Mouse (Mus musculus): Measurements from ENCODE around the gene Cep112. TPM values are rescaled to one million over a fixed set of nuclear protein-coding genes. Genes with fewer than 3 reads are reported as not detected.

Gene Cep112
- polyA plus RNA-seq, 1 experiment from 2014 or later = 12.2 TPM

DNA sequence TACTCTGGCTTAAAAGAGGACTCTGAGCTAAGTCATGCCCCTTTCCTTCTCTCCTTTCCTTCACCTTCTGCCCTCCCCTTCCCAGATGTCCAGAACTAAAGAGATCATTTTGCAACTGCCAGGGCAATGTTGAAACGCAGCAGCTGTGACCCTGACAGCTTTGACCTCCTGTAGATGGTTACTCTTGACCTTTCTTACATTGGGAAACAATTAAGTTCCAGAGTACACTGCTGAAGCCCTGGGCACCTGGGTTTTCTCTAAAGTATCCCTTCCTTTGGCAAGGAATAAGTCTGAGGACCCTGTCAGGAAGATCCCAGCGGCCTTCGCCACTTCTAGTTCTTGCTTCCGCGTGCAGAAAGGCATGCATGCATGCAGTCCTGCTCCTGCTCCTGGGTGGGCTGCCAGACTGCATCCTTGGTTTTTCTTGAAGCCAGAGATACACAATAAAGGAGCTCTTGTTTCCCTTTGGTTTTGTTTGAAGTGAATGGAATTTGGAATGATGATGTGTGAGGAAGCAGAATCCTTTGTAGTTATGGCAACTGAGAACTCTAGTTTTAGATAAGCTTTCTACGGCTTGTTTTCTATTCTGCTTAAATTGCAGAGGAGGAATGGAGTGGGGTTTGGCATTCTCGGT is 161.7 kb downstream of the Cep112 start:
- 0 out of 2 replicates have a peak, but pooled peaks cover 2% of the 10 kb centered on the region for H3K4me1 ChIP-seq (ENCODE audit: control insufficient read depth, insufficient read depth, low read length)
- no peaks in the 10 kb centered on the region for H3K9me3 ChIP-seq (replicated peaks; ENCODE audit: control insufficient read depth, low read length)
- DNase-seq (ENCODE audit: low spot score) (peak; percentile 40), ATAC-seq (replicated peaks; ENCODE audit: insufficient number of reproducible peaks, low FRiP score, low TSS enrichment, low read depth) (no peak)
- 23% methylated on average over 7 of the region's 7 CpGs for WGBS
- no peak overlapping the region for H3K9ac ChIP-seq (replicated peaks; ENCODE audit: low read length)
- no peak overlapping the region for H3K4me3 ChIP-seq (ENCODE audit: low read depth, low read length)
- no peaks in the 10 kb centered on the region for H3K36me3 ChIP-seq (replicated peaks; ENCODE audit: control insufficient read depth, insufficient read depth, low read depth, low read length)
- no peak overlapping the region for H3K27ac ChIP-seq (replicated peaks; ENCODE audit: low read depth, low read length)
- no peaks in the 10 kb centered on the region for H3K27me3 ChIP-seq (ENCODE audit: control insufficient read depth, insufficient read depth, low read length)
- H3K4me2 ChIP-seq (ENCODE audit: low read depth, low read length) = no peak overlapping the region

DNA sequence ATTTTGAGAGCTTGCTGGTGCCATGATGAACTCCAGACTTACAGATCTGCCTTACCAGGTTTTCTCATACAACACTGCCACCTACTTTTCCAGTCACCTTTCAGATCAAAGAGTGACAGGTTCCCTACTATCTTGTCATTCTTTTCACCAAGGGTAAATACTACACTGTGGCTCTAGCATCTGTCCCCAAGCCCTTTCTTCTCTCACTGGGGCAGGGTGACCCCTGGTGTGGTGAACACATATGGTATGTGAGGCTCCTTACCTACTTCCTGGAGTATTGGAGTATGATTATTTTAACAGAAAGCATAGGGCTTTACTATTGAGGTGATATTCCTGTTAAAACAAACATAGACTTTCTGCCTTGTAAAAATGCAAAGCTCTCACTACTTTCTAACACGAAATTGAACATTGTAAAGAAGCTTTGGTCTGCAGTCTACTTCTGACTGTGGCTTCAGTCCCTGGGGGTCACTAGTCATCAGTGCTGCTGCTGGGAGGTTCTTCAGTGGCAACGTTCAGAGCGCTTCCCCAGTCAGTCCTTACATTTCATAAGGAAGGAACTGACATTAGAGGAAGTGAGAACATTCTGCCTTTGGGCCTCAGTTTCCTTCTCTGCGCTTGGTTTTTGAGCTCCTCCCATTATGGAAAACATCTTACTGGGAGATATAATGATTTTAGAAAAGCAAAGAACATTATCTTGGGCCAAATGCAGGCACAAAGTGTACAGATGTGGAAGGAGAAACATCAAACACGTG is 168.4 kb downstream of the Cep112 start:
- Histone ChIP-seq H3K27ac (replicated peaks; ENCODE audit: low read depth, low read length) (no peak overlapping the region), H3K27me3 (ENCODE audit: control insufficient read depth, insufficient read depth, low read length) (no peaks in the 10 kb centered on the region), H3K4me2 (ENCODE audit: low read depth, low read length) (no peak overlapping the region), H3K9ac (replicated peaks; ENCODE audit: low read length) (no peak overlapping the region), H3K9me3 (replicated peaks; ENCODE audit: control insufficient read depth, low read length) (no peaks in the 10 kb centered on the region), H3K4me1 (ENCODE audit: control insufficient read depth, insufficient read depth, low read length) (no peaks in the 10 kb centered on the region), H3K36me3 (replicated peaks; ENCODE audit: control insufficient read depth, insufficient read depth, low read depth, low read length) (no peaks in the 10 kb centered on the region), H3K4me3 (ENCODE audit: low read depth, low read length) (no peak overlapping the region)
- ATAC-seq (replicated peaks; ENCODE audit: insufficient number of reproducible peaks, low FRiP score, low TSS enrichment, low read depth) (no peak), DNase-seq (ENCODE audit: low spot score) (no peak)
- WGBS = 75% methylated on average over 5 of the region's 5 CpGs

GRCm38 (mm10) chr11:108593959-108594579 is 169.1 kb downstream of the Cep112 start:
- H3K4me1 ChIP-seq (ENCODE audit: control insufficient read depth, insufficient read depth, low read length) = no peaks in the 10 kb centered on the region
- H3K36me3 ChIP-seq (replicated peaks; ENCODE audit: control insufficient read depth, insufficient read depth, low read depth, low read length) = no peaks in the 10 kb centered on the region
- H3K9me3 ChIP-seq (replicated peaks; ENCODE audit: control insufficient read depth, low read length) = no peaks in the 10 kb centered on the region
- 53% methylated on average over 2 of the region's 2 CpGs for WGBS
- no peak overlapping the region for H3K4me2 ChIP-seq (ENCODE audit: low read depth, low read length)
- H3K4me3 ChIP-seq (ENCODE audit: low read depth, low read length) = no peak overlapping the region
- DNase-seq (ENCODE audit: low spot score) (no peak), ATAC-seq (replicated peaks; ENCODE audit: insufficient number of reproducible peaks, low FRiP score, low TSS enrichment, low read depth) (no peak)
- H3K9ac ChIP-seq (replicated peaks; ENCODE audit: low read length) = no peak overlapping the region
- no peaks in the 10 kb centered on the region for H3K27me3 ChIP-seq (ENCODE audit: control insufficient read depth, insufficient read depth, low read length)
- H3K27ac ChIP-seq (replicated peaks; ENCODE audit: low read depth, low read length) = no peak overlapping the region

GRCm38 (mm10) chr11:108605301-108605700 is 180.3 kb downstream of the Cep112 start:
- DNase-seq (ENCODE audit: low spot score) = peak; percentile 12
- H3K27ac ChIP-seq (replicated peaks; ENCODE audit: low read depth, low read length) = no peak overlapping the region
- H3K4me3 ChIP-seq (ENCODE audit: low read depth, low read length) = no peak overlapping the region
- no peaks in the 10 kb centered on the region for H3K4me1 ChIP-seq (ENCODE audit: control insufficient read depth, insufficient read depth, low read length)
- WGBS = 56% methylated on average over 3 of the region's 3 CpGs
- no peaks in the 10 kb centered on the region for H3K9me3 ChIP-seq (replicated peaks; ENCODE audit: control insufficient read depth, low read length)
- no peaks in the 10 kb centered on the region for H3K27me3 ChIP-seq (ENCODE audit: control insufficient read depth, insufficient read depth, low read length)
- H3K36me3 ChIP-seq (replicated peaks; ENCODE audit: control insufficient read depth, insufficient read depth, low read depth, low read length) = no peaks in the 10 kb centered on the region
- H3K9ac ChIP-seq (replicated peaks; ENCODE audit: low read length) = no peak overlapping the region
- H3K4me2 ChIP-seq (ENCODE audit: low read depth, low read length) = no peak overlapping the region
- 0 out of 2 replicates have a peak, but pooled peaks have one; percentile 56 for ATAC-seq (replicated peaks; ENCODE audit: insufficient number of reproducible peaks, low FRiP score, low TSS enrichment, low read depth)

DNA sequence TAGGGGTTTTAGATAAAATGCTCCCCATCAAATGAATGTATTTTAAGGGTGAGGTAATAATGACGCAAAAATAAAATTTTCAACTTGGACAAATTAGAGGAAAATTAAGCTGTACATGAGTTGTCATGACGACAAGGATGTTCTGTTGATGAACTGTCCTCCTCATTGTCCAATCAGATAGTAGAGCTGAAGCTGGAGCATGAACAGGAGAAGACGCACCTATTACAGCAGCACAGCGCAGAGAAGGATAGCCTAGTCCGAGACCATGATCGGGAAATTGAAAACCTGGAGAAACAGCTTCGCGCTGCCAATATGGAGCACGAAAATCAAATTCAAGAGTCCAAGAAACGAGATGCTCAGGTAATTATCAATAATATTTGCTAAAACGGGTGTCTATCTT is 181.0 kb downstream of the Cep112 start:
- WGBS = 91% methylated on average over 11 of the region's 11 CpGs
- DNase-seq (ENCODE audit: low spot score) (no peak), ATAC-seq (replicated peaks; ENCODE audit: insufficient number of reproducible peaks, low FRiP score, low TSS enrichment, low read depth) (no peak)
- Histone ChIP-seq H3K4me2 (ENCODE audit: low read depth, low read length) (no peak overlapping the region), H3K9me3 (replicated peaks; ENCODE audit: control insufficient read depth, low read length) (no peaks in the 10 kb centered on the region), H3K4me1 (ENCODE audit: control insufficient read depth, insufficient read depth, low read length) (no peaks in the 10 kb centered on the region), H3K36me3 (replicated peaks; ENCODE audit: control insufficient read depth, insufficient read depth, low read depth, low read length) (no peaks in the 10 kb centered on the region), H3K4me3 (ENCODE audit: low read depth, low read length) (no peak overlapping the region), H3K27me3 (ENCODE audit: control insufficient read depth, insufficient read depth, low read length) (no peaks in the 10 kb centered on the region), H3K9ac (replicated peaks; ENCODE audit: low read length) (no peak overlapping the region), H3K27ac (replicated peaks; ENCODE audit: low read depth, low read length) (no peak overlapping the region)

- Histone ChIP-seq H3K9ac (replicated peaks; ENCODE audit: low read length) (no peak overlapping the region), H3K27ac (replicated peaks; ENCODE audit: low read depth, low read length) (no peak overlapping the region), H3K4me3 (ENCODE audit: low read depth, low read length) (no peak overlapping the region), H3K9me3 (replicated peaks; ENCODE audit: control insufficient read depth, low read length) (no peaks in the 10 kb centered on the region), H3K4me2 (ENCODE audit: low read depth, low read length) (no peak overlapping the region), H3K36me3 (replicated peaks; ENCODE audit: control insufficient read depth, insufficient read depth, low read depth, low read length) (no peaks in the 10 kb centered on the region), H3K4me1 (ENCODE audit: control insufficient read depth, insufficient read depth, low read length) (no peaks in the 10 kb centered on the region), H3K27me3 (ENCODE audit: control insufficient read depth, insufficient read depth, low read length) (no peaks in the 10 kb centered on the region)
- no peak for ATAC-seq (replicated peaks; ENCODE audit: insufficient number of reproducible peaks, low FRiP score, low TSS enrichment, low read depth)
- no peak for DNase-seq (ENCODE audit: low spot score)
Observed at GRCm38 (mm10) chr11:108606836-108607235, 181.8 kb downstream of the Cep112 start.

DNA sequence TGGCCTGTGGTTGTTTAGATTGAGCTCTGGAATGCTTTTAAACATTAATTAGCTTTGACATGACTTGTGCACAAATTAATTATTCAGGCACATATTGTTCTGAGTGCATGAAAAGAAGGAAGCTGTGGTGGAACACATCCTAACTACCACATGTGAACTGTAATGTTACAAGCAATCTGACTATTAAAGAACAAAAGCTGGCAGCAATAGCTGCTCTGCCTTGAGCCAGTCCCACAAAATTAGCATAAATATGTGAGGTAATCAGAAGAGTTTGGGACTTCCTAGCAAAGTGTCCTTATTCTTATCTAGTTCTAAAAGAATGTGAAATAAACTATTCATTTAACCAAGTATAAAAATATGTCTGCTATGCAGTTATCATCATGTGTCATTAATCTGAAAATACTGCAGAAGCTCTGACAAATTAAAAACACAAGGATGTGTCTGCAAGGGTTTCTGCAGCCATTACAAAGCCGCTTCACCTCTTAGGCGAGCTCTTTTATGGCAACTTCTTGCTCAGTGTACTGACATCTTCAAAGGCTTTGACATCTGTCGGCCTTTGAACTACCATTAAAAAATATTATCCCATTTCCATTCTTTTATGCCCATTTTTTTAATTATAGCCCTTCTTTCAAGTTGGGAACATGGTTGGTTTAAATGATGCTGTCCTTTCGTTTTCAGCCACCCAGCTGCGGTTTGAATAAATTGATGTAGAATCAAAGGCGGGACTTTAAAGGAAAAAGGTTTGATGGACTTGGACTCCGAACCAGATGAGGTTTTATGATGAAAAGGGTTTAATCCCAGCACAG is 195.8 kb downstream of the Cep112 start:
- peak; percentile 58 for DNase-seq (ENCODE audit: low spot score)
- no peaks in the 10 kb centered on the region for H3K36me3 ChIP-seq (replicated peaks; ENCODE audit: control insufficient read depth, insufficient read depth, low read depth, low read length)
- no peaks in the 10 kb centered on the region for H3K27me3 ChIP-seq (ENCODE audit: control insufficient read depth, insufficient read depth, low read length)
- no peaks in the 10 kb centered on the region for H3K9me3 ChIP-seq (replicated peaks; ENCODE audit: control insufficient read depth, low read length)
- no peak overlapping the region for H3K4me3 ChIP-seq (ENCODE audit: low read depth, low read length)
- H3K4me2 ChIP-seq (ENCODE audit: low read depth, low read length) = no peak overlapping the region
- no peak overlapping the region for H3K9ac ChIP-seq (replicated peaks; ENCODE audit: low read length)
- no peak overlapping the region; the same call in 1 of the 2 replicates for H3K27ac ChIP-seq (replicated peaks; ENCODE audit: low read depth, low read length)
- 61% methylated on average over 7 of the region's 7 CpGs for whole genome bisulfite sequencing
- no peak for ATAC-seq (replicated peaks; ENCODE audit: insufficient number of reproducible peaks, low FRiP score, low TSS enrichment, low read depth)
- no peaks in the 10 kb centered on the region for H3K4me1 ChIP-seq (ENCODE audit: control insufficient read depth, insufficient read depth, low read length)
